Comparison of ENCODE assay signal across 9 mouse cellular contexts in genomic region chr5:119671124-119671801, GRCm38 (mm10). TPM values are rescaled to one million over a fixed set of nuclear protein-coding genes. Genes with fewer than 3 reads are reported as not detected.
A peak's percentile ranks its signal among the peaks of the same experiment; 100 is the strongest.
DNase-seq lines count a peak whose midpoint lies in the region; ATAC-seq and TF ChIP-seq lines count a peak whose summit lies in the region.
"Had no signal": no experiment of that assay in that cellular context is flagged by ENCODE, and none has a peak within 500 bp of the region (broad histone marks: within the 10 kb centered on the region; RNA-seq: fewer than 3 reads in every experiment).

No protein-coding gene starts in this region.

- H3K79me2 ChIP-seq in heart, adult 2 months (replicated peaks; ENCODE audit: control insufficient read depth, insufficient read depth, low read length) = no peaks in the 10 kb centered on the region

- H3K4me1 ChIP-seq in heart, adult 2 months (ENCODE audit: control insufficient read depth, insufficient read depth, low read length) = no peaks in the 10 kb centered on the region; the same call in 1 of the 2 replicates
- peaks cover 25% of the 10 kb centered on the region for H3K4me1 ChIP-seq in limb, embryonic 11.5 days (ENCODE audit: control insufficient read depth, insufficient read depth, low read length)
- peaks cover 16% of the 10 kb centered on the region; the same call in 1 of the 2 replicates for H3K4me1 ChIP-seq in neural tube, embryonic 12.5 days

- intact Hi-C loops in heart, adult 2 months (cut with DNase I) = loop anchor here (5.0 kb wide), 3 partner anchors 614 to 794 kb away; no protein-coding TSS in a partner anchor

- H3K9me3 ChIP-seq in limb, embryonic 11.5 days (ENCODE audit: control insufficient read depth, low read length) = no peaks in the 10 kb centered on the region
- H3K9me3 ChIP-seq in neural tube, embryonic 12.5 days = no peaks in the 10 kb centered on the region

- H3K9ac ChIP-seq in heart, adult 2 months (ENCODE audit: low read depth, low read length) = peak overlapping the region; percentile 80
- peak overlapping the region; percentile 91 for H3K9ac ChIP-seq in limb, embryonic 11.5 days (ENCODE audit: low read length)
- 0 out of 2 replicates have a peak overlapping the region, but pooled peaks have one; percentile 48 for H3K9ac ChIP-seq in neural tube, embryonic 12.5 days

- peak overlapping the region; percentile 68 for H3K4me2 ChIP-seq in limb, embryonic 11.5 days (ENCODE audit: low read depth, severe bottlenecking)
- H3K4me2 ChIP-seq in neural tube, embryonic 12.5 days (replicated peaks) = peak overlapping the region; percentile 60

- peaks cover 3% of the 10 kb centered on the region; the same call in 1 of the 2 replicates for H3K36me3 ChIP-seq in heart, adult 2 months (ENCODE audit: control insufficient read depth, insufficient read depth, low read length)
- no peaks in the 10 kb centered on the region for H3K36me3 ChIP-seq in limb, embryonic 11.5 days (ENCODE audit: control insufficient read depth, insufficient read depth, low read length)
- no peaks in the 10 kb centered on the region for H3K36me3 ChIP-seq in neural tube, embryonic 12.5 days

- TF ChIP-seq CTCF in heart, adult 2 months (IDR thresholded peaks at IDR 0.05) = no peak

- TF ChIP-seq POLR2A in heart, adult 2 months (IDR thresholded peaks at IDR 0.05; ENCODE audit: insufficient read depth, low read depth, low read length) = peak; percentile 29; the same call in 1 of the 2 replicates

- peak overlapping the region; percentile 58 for H3K4me3 ChIP-seq in heart, adult 2 months
- peak overlapping the region; percentile 66 for H3K4me3 ChIP-seq in limb, embryonic 11.5 days (ENCODE audit: low read depth, low read length)
- peak overlapping the region; percentile 29 for H3K4me3 ChIP-seq in neural tube, embryonic 12.5 days

- peak overlapping the region; percentile 93 for H3K27ac ChIP-seq in heart, adult 2 months
- H3K27ac ChIP-seq in limb, embryonic 11.5 days (replicated peaks; ENCODE audit: low read depth, low read length) = peak overlapping the region; percentile 91
- no peak overlapping the region for H3K27ac ChIP-seq in neural tube, embryonic 12.5 days

- no peak for TF ChIP-seq EP300 in heart, adult 2 months (IDR thresholded peaks at IDR 0.05; ENCODE audit: insufficient read depth, low read depth, low read length)

- whole genome bisulfite sequencing in heart, adult 2 months = 1% methylated on average over 40 of the region's 40 CpGs
- under 1% methylated on average over 40 of the region's 40 CpGs for WGBS in limb, embryonic 11.5 days
- under 1% methylated on average over 40 of the region's 40 CpGs for WGBS in neural tube, embryonic 12.5 days

- DNase-seq in cerebellum, postnatal 10 days = peak; percentile 23 to 39
- no peak for DNase-seq in cerebellum, adult 11-12 months
- peak; percentile 78 for DNase-seq in adrenal gland, adult 2 months
- DNase-seq in heart, adult 2 months = peak; percentile 55 to 67
- DNase-seq in limb, embryonic 11.5 days (ENCODE audit: low spot score) = peak; percentile 76
- DNase-seq in cerebellum, postnatal 25 days = no peak

- peaks cover 2% of the 10 kb centered on the region; the same call in 1 of the 2 replicates for H3K27me3 ChIP-seq in heart, adult 2 months (ENCODE audit: control insufficient read depth, insufficient read depth, low read length)
- H3K27me3 ChIP-seq in limb, embryonic 11.5 days (ENCODE audit: control insufficient read depth, insufficient read depth, low read length) = peaks cover 67% of the 10 kb centered on the region
- peaks cover 98% of the 10 kb centered on the region for H3K27me3 ChIP-seq in neural tube, embryonic 12.5 days (replicated peaks)

- no peak for ATAC-seq in limb, embryonic 11.5 days (ENCODE audit: insufficient number of reproducible peaks, low FRiP score, low TSS enrichment, low read depth)
- ATAC-seq in neural tube, embryonic 12.5 days (ENCODE audit: low FRiP score, low read depth) = no peak
- no peak for ATAC-seq in erythroid progenitor cell, adult 5-6 weeks (replicated peaks; ENCODE audit: low FRiP score, poor library complexity, severe bottlenecking)

RNA-seq across cellular contexts. Expression of gene Tbx3, which starts 0.8 kb away (rescaled TPM):
- 100 to 1,000 TPM; 285 to 315 TPM for total RNA-seq in adrenal gland, adult 2 months (2021)
- 854 and 965 TPM in 2 replicates for polyA plus RNA-seq in adrenal gland, adult 2 months (2012; rRNA removed)
- total RNA-seq in heart, adult 2 months (2021) = 10 to 100 TPM; 10.2 to 10.4 TPM
- 4.4 and 4.9 TPM in 2 replicates for polyA plus RNA-seq in heart, adult 2 months (2012; rRNA removed)
- 42.6 and 52.2 TPM in 2 replicates for polyA plus RNA-seq in limb, embryonic 11.5 days (2014; fragmentation: Nextera tagmentation; extraction: Ambion mirVana)
- 8.6 and 11.0 TPM in 2 replicates for polyA plus RNA-seq in neural tube, embryonic 12.5 days (2016; fragmentation: Nextera tagmentation; extraction: Ambion mirVana)
- not detected in 2 replicates for total RNA-seq in erythroid progenitor cell, adult 5-6 weeks (2015; ENCODE audit: low replicate concordance)
- not detected in 2 replicates for total RNA-seq in erythroid progenitor cell, adult 5-6 weeks (2017; ENCODE audit: low replicate concordance)
- total RNA-seq: hematopoietic stem cell, adult 5-6 weeks had no signal

Comparison
In these comparisons a context has a peak if more than half of its experiments do, and no peak if none do; other contexts are left out.
1. DNase-seq: peak in cerebellum, postnatal 10 days (2 of 2), adrenal gland, adult 2 months (single experiment), heart, adult 2 months (2 of 2) and limb, embryonic 11.5 days (single experiment); none in cerebellum, adult 11-12 months (single experiment) and cerebellum, postnatal 25 days (0 of 2).
2. RNA of gene Tbx3, which starts 0.8 kb away (polyA plus RNA-seq): 854 to 965 TPM in adrenal gland, adult 2 months; 42.6 to 52.2 TPM in limb, embryonic 11.5 days, 8.6 to 11.0 TPM in neural tube, embryonic 12.5 days and 4.4 to 4.9 TPM in heart, adult 2 months; every median in the first group is over 10 times any median in the second.
3. Peak in every context shown above with its lines, with median percentiles within 50 percentile points of each other: H3K4me3 ChIP-seq and H3K9ac ChIP-seq.